Mouse (Mus musculus) liver, embryonic 14.5 days (tissue): ENCODE results near the gene Dus3l.
A peak's percentile ranks its signal among the peaks of the same experiment; 100 is the strongest.

Experiments used
- CTCF ChIP-seq: IDR thresholded peaks from 2 replicates; pipeline ENCODE4 v1.5.1; 2016; ENCODE audit warnings: antibody characterized with exemption, low read depth, control low read depth
- EP300 ChIP-seq: IDR thresholded peaks from 2 replicates; pipeline ENCODE4 v1.6.1; 2016; ENCODE audit warnings: antibody characterized with exemption, low read depth

- peak; percentile 58 for TF ChIP-seq CTCF
- no peak for TF ChIP-seq EP300
Observed at GRCm38 (mm10) chr17:56805784-56806183, 41.2 kb downstream of the Dus3l start.
